Mouse (Mus musculus): ENCODE results near the gene Gm6034. TPM values are rescaled to one million over a fixed set of nuclear protein-coding genes. Genes with fewer than 3 reads are reported as not detected.
A peak's percentile ranks its signal among the peaks of the same experiment; 100 is the strongest.
"Not testable (repeated sequence)": the region's sequence is repeated elsewhere in the genome, so short reads cannot be mapped to it uniquely, and the experiment has no call there.

Gm6034 gene
- total RNA-seq (2021): not detected
- long read RNA-seq, experiment 1, partial matches to known transcripts: 0 of 1 reads
- long read RNA-seq, experiment 1, other reads (novel, unspliced or antisense): 1 of 1 reads
- long read RNA-seq, experiment 2: 0 reads

DNA sequence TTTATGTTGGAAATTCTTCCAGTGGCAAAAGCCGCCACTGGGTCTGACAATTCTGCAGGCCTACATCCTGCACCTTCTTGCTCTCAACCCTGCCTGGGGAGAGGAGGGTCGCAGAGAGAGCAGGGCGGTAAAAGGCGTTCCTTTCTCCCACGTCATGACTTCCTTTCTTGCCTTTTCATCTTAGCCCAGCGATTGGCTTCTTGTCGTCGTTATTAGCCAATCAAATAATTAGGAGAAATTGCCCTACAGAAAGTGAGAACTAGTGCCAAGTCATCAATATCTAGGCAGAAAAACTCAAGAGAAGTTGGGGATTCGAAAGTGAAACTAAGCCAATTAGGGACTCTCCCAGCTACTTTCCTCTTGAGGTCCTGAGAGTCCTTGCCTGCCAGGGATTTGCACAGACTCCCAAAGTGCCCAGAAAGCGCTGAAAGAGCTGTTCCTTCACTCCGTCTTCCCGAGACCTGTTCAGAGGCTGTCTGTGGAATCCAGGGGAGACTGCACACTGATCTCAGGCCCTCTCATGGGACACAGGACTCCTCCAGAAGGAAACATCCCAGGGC lies at the start of gene Gm6034, which contains the start of gene H2-T22:
Gene Gm6034 (plus strand): TSS at position 352 of the 560 bp plus-strand sequence.
Gene H2-T22 (minus strand): TSS at position 138 of the 560 bp plus-strand sequence.
- peak; percentile 71 for DNase-seq

DNA sequence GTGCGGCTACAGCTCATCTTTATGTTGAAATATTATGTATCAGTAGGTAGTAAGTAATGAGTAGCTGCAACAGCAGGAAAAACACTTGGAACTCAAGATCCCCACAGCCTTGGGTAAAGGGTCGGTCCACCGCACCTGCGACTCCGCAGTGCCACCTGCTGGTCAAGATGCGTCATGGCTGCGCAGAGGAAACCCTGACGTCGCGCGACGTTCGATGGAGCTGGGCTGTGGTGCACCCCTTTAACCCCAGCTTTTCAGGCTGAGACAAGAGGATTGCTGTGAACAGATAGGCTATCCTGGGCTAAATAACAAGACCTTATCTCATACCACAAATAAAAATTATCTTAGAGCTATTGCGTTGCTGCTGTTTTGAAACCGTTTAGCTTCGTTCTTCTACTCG lies 49.1 kb upstream of the Gm6034 start:
- DNase-seq: peak; percentile 54

DNA sequence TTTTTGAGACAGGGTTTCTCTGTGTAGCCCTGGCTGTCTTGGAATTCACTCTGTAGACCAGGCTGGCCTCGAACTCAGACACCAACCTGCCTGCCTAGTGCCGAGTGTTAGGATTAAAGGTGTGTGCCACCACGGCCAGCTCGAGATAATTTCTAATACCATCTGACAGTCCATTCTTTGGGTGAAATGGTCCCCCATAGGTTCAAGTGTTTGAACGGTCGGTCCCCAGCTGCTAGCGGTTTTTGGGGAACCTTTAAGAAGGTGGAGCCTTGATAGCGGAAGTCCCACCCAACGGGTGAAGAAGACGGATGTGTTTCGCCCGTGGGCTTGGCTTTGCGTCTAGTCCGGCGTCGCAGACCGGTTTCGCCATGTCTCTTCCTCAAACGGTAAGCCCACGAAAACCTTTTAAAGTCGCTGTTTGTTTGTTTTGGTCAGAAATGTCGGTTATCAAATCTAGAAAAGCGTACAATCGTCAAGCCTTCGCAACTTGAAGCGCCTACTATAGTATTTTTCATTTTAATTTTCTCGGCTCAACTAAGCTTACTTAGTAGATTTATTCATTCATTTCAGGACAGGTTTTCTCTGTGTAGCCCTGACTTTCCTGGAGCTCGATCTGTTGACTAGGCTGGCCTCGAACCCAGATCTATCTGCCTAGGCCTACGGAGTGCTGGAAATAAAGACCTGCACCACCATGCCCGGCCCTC lies 48.4 kb upstream of the Gm6034 start:
- peak; percentile 77 for DNase-seq

DNA sequence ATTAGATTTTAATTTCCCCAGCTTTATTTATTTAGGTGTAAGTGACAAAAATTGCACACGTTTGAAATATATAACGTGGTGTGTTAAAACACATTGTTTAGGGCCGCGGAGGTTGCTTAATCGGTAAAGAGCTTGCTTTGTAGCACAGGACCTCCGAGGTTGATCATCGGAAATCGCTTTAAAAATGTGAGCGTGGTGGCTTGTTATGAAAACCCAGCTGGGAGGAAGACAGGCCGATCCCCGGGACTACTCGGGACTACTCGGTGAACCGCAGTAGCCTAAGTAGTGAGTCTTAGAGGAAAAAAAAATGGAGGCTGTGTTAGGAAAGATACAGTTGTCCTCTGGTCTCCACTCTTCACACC lies 47.9 kb upstream of the Gm6034 start:
- no peak for DNase-seq

DNA sequence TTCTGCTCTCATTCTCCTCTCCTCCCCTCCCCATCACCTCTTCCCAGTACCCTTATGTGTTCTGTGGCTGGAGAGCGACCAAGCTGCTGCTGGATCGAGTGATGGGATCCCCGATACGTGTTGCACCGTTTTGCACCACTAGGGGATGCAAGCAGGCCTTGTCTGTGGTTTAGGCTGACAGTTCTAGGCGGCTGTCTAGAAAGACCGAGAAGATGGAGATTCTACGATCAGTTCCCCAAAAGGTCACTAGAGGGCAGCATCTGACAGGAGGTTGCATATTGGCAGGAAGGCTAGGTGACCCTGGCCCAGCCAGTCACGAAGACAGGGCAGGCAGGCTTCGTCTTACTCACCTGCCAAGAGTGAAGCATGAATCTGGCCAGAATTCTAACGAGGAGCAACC lies 45.8 kb upstream of the Gm6034 start:
- DNase-seq: peak; percentile 88

DNA sequence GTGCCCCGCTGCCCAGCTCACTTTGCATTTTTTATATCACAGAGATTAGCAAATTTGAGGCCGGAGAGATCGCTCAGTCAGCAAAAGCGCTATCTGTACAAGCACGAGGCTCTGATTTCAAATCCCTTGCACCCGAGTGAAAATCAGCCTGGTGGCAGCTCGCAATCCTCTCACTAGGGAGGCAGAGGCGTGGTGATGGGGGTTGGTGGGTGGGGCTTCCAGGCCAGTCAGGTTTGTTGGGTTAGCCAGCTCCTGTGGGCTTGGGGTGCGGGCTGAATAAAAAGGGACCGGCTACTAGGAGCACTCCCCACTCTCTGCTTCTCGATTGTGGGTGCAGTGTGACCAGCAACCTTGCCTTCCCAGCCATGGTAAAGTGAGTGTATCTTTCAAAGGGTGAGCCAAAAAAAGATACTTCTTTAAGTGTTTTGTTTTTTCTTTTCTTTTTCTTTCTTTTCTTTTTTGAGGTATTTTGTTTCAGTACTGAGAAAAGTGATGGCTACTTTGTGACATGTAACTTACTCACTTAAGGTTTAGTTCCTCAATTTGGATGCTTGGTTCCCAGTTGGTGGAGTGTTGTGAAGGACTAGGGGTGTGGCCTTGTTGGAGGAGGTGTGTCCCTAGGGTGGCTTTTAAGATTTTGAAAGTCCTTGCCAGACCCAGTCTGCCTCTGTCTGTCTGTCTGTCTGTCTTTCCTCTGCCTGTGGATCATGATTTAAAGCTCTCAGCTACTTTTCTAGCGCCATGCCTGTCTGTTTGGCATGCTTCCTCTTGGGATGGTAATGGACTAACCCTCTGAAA lies 44.8 kb upstream of the Gm6034 start:
- DNase-seq: no peak

DNA sequence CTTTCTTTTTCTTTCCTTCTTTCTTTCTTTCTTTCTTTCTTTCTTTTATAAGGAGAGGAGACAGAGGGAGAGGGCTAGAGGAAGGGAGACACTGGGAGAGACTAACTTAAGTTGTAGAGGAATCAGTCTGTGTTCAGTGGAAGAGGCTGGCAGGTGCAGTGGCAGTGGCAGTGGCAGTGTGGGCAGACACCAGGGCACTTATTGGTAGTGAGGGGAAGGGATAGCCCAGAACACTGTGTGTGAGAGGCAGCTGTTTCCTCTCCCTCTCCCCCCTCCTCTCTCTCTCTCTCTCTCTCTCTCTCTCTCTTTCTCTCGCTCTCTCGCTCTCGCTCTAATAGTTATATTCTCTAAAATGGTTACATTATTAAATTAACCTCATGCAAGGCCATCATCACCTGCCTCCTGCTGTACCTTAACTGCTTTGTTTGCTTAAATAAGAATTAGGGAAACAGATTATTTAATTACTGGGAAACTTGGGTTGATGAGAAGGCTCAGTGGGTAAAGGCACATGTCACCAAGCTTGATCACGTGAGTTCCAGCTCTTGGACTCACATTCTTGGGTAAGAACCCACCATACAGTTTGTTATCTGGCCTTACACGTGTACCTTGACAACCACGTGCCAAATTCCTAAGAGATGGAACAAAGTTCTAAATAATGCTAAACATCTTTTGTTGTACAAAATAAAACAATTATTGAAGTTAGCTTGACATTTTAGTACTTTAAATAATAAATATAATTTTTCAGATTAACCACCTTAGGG lies 44.0 kb upstream of the Gm6034 start:
- DNase-seq: no peak

DNA sequence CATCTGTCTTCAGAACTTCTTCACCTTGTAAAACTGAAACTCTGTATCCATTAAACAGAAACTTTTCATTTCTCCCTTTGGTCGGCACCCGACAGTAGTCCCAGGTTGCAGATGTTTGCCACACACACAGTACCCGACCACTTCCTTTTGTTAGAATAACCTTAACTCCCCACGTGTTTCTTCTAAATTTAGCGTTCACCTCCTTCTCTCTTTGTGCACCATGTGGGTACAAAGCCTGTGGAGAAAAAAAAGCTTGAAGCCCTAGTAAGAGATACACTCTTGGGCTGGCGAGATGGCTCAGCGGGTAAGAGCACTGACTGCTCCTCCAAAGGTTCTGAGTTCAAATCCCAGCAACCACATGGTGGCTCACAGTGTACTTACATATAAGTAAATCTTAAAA lies 43.4 kb upstream of the Gm6034 start:
- no peak for DNase-seq

DNA sequence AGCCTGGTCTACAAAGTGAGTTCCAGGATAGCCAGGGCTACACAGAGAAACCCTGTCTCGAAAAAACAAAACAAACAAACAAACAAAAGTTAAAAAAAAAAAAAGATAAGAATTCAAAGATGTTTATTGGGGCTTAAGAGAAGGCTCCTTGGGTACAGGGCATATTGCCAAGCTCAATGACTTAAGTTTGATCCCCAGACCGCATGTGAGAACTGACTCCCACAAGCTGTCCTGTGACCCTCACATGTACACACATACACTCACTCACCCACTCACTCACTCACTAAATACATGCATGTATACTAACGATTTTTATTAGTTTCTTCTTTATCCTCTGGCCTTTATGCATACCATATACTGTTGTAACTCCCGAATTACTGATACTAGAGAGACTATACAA lies 42.4 kb upstream of the Gm6034 start:
- DNase-seq: no peak

DNA sequence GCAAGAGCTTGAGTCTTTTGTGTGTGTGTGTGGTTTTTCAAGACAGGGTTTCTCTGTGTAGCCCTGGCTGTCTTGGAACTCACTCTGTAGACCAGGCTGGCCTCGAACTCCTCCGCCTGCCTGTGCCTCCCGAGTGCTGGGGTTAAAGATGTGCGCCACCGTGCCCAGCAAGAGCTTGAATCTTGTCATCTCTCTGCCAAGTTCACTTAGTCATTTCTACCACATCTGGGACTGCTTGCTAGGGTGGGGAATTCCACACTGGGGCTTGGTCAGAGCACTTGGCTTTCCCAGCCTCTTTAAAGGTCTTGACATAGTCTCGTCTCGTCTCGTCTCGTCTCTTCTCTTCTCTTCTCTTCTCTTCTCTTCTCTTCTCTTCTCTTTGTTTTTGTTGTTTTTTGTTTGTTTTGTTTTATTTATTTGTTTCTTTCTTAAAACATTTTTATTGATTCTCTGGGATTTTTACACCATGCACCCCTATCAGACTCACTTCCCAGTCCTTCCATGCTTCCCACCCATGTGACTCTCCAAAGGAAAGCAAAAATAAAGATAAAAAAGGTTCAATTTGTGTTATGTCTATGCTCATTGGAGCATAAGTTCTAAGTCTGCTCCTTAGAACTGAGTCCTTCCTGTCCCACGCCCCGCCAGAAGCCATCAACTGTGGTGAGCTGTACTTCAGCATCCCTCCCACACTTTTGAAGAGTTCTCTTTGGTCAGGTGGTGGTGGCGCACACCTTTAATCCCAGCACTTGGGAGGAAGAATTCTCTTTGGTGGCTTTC lies 41.5 kb upstream of the Gm6034 start:
- DNase-seq: no peak

DNA sequence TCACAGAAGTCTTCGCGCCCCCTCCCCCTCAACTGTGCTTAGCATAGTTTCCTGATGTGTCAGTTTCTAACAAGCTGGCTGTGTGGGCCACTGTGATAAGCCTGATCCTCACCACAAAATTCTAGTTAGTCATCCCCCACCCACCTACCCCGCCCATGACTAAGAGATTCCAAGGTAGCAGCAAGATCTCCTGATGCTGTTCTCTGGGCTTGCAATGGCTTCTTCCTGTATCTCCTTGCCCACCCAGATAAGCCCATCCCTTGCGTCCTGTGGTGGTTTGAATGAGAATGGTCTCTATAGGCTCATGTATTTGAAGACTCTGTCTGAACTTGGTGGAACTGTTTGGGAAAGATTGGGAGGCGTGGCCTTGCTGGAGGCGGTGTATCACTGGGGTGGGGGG lies 40.8 kb upstream of the Gm6034 start:
- no peak for DNase-seq

DNA sequence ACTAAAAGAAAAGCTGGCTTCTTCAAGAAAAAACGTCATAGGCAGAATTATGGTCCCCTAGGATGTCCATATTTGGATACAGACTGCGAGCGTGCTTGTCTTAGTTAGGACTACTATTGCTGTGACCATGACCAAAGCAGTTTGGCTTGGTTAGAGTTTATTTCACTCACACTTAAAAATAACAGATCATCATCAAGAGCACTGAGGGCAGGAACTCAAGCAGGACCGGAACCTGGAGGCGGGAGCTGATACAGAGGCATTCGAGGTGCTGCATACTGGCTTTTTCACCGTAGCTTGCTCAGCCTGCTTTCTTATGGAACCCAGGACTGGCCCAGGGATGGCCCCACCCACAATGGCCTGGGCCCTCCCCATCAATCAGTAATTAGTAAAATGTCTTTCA lies 39.4 kb upstream of the Gm6034 start:
- DNase-seq: no peak

DNA sequence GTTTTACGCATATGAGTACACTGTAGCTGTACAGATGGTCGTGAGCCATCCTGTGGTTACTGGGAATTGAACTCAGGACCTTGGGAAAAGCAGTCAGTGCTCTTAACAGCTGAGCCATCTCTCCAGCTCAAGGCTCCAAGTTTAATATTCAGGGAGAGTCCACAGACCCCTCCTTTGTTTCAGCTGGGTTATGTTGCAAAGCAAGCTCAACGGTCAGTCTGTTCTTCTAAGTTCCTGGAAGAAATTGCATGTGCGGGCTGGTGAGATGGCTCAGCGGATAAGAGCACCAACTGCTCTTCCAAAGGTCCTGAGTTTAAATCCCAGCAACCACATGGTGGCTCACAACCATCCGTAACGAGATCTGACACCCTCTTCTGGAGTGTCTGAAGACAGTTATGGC lies 38.4 kb upstream of the Gm6034 start:
- DNase-seq: not testable (repeated sequence)

DNA sequence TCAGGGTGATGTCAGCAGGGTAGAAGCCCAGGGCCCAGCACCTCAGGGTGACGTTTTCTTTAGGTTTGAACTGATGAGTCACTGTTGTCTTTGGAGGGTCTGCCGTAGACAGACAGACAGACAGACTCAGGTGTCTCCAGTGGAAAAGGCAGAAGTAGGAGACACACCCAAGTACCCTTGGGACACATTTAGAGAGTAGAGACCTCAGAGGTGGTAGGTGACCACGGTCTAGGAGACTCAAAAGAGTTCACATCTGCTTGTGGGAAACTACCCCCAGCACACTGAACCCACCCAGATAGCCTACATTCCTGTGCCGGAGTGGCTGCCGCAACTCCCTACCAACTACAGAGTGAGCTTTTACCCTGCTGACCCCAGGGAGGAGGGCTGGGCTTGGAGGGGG lies 27.8 kb upstream of the Gm6034 start:
- DNase-seq: no peak

DNA sequence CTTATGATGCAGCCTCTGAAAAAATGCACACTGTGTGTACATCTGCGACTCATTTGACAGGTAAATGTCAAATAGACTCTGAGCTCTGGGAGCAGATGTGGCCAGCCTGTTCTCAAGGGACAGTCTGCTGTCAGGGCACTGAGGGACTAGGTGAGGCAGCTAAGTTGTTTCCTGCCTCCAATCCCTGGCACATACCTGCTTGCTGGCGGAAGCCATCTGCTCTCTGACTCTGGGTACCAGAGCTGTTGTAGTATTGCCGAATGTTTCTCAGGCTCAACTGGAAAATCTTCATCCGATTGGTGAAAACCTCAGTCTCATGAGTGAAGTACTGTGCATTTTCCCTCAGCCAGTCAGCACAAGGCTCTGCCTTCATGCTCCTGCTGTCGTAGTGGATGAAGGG lies 25.7 kb upstream of the Gm6034 start:
- no peak for DNase-seq

DNA sequence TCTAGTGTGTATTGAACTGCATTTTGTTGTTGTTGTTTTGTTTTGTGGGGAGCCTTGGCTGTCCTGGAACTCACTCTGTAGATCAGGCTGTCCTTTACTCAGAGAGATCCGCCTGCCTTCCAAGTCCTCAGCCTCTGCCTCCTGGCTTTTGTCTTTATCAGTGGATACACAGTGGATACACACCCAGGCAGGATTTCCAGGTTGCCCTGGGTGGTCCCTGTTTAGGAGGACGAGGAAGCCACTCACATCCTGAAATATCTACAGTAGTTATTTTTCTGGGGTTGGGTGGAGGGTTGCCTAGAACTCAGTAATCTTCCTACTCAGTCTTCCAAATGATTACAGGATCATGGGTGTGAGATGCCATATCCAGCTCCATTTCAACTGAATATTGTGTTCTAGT lies 23.8 kb upstream of the Gm6034 start:
- no peak for DNase-seq

DNA sequence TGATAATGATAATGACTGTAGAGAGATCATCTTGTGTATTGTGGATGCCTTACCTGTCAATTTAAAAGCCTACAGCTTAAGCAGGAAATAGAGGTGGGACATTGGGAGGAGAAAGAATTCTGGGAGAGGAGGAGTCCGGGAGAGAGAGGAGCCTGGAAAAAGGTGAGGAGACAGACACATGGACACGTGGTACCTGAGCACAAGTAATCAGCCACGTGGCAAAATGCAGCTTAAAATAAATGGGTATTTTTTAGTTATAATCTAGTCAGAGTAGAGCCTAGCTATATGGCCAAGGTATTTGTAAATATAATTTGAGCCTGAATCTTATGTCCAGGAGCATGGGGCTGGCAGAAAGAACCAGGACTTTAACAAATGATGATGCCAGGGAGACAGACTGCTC lies 23.2 kb upstream of the Gm6034 start:
- no peak for DNase-seq

DNA sequence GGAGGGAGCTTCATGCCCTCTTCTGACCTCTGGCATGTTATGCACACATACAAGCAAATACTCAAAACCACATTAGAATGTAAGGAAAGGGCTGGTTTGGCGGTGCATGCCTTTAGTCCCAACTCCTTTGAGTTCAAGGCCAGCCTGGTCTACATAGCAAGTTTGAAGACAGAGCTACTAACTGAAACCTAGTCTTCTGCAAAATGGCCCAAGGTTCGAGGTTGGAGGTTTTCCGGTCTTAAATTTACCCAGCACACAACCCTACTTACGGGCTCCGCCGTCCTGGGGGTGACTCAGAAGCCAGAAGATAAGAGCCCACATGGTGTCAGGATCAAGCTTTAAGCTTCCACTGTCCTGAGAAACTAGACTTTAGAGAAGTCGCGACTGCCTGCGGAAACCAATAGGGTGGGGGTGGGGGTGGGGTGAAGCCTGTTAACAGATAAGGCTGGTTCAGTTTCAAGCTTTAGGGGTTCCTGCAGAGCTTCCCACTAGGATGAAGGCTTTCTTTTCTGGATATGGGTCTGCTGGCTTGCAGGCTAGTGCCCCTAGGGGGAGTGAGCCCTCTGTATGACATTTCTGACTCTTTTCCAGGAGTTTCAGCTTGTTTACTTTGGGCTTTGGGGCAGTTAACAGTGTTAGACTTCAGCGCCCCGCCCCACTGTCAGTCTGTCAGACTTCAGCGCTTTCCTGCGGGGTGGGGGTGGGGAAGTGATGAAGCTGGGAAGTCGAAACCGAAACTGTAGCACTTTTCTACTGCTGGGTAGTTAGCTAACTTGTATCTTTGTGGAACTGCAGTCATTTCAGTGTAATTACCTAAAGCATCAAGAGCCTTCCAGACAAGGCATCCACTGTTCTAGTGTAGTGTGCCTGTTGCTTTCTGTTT lies 22.3 kb upstream of the Gm6034 start, which contains the start of gene H2-T24:
Gene H2-T24 (minus strand): TSS at position 370 of the 883 bp plus-strand sequence.
- peak; percentile 68 for DNase-seq

DNA sequence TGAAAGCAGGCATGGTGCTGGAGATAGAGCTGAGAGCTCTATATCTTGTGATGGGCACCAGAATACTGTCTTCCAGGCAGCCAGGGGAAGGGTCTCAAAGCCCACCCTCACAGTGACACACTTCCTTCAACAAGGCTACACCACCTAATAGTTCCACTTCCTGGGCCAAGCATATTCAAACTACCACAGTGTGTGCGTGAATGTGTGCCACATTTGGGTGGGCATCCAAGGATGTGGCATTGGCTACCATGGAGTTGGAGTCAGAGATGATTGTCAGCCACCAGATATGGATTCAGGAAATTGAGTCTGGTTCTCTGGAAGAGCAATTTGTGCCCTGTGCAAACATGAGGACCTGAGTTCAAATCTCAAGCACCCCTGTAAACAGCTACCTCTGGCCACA lies 21.5 kb upstream of the Gm6034 start:
- DNase-seq: no peak

DNA sequence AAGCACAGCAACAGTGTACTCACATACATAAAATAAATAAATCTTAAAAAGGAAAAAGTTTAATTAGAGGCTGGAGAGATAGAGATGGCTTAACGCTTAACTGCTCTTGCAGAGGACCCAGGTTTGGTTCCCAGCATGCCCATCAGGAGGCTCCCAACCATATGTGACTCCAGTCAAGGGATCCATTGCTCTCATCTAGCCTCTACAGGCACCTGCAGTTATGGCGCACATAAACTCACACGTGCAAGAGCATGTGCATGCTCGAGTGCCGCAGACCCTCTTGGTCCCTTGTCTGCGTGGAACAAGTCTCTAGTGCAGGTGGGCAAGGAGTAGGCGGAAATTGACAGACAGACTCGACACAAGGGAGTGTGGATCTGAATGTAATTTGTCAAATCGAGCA lies 20.7 kb upstream of the Gm6034 start:
- no peak for DNase-seq

DNA sequence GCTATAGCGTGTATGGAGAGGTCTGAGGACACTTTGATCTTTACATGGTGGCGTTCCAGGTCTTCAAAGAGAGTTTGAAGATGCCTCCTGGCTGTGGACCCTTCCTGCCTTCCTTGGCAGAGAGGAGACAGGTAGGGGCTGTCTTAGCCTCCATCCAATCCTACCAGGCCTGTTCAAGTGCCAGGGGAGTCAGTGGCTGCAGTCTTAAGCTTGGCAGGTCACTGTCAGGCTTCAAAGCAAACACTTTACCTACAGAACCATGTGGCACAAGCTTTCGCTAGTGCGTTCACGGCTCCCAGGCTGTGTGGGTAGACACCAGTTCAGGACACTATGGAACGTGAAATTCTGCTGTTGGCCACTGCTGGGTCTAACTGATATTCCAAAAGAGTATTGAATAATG lies 19.8 kb upstream of the Gm6034 start:
- DNase-seq: no peak
